Mouse (Mus musculus) naive thymus-derived CD4-positive, alpha-beta T cell, adult 2 months (primary cell): ENCODE measurements at regions not wholly inside any gene's neighbourhood (a gene's known extent, or its start where the extent isn't known, plus 50 kb on each side); places are given as distances from the start of the nearest gene placed in this dataset.

Experiments used
- DNase-seq: peaks from one replicate; pipeline ENCODE4 v3.0.0-alpha.2; 2011; ENCODE audit warnings: low read depth

GRCm38 (mm10) chr12:15741219-15741618 lies 75.5 kb downstream of the Trib2 start:
- no peak for DNase-seq

GRCm38 (mm10) chr12:15738989-15739388 lies 77.7 kb downstream of the Trib2 start:
- DNase-seq, result no peak

GRCm38 (mm10) chr12:15731261-15731660 lies 85.5 kb downstream of the Trib2 start:
- DNase-seq, result no peak

- DNase-seq, result no peak
These were observed 87.0 kb downstream of the Trib2 start for GRCm38 (mm10) chr12:15729696-15730095.

- DNase-seq, result no peak
These were observed 93.2 kb downstream of the Trib2 start for GRCm38 (mm10) chr12:15723529-15723928.

GRCm38 (mm10) chr12:15722161-15722560 lies 94.6 kb downstream of the Trib2 start:
- no peak for DNase-seq

GRCm38 (mm10) chr12:15720171-15720570 lies 96.6 kb downstream of the Trib2 start:
- no peak for DNase-seq

GRCm38 (mm10) chr12:15718827-15719226 lies 97.9 kb downstream of the Trib2 start:
- DNase-seq, result no peak

- DNase-seq, result no peak
These were observed 98.7 kb downstream of the Trib2 start for GRCm38 (mm10) chr12:15717989-15718388.

GRCm38 (mm10) chr12:15717342-15717741 lies 99.4 kb downstream of the Trib2 start:
- no peak for DNase-seq

GRCm38 (mm10) chr12:15713623-15714022 lies 103.1 kb downstream of the Trib2 start:
- DNase-seq, result no peak

GRCm38 (mm10) chr12:15707570-15708095 lies 109.1 kb downstream of the Trib2 start:
- DNase-seq, result no peak

- DNase-seq, result no peak
These were observed 112.3 kb downstream of the Trib2 start for GRCm38 (mm10) chr12:15704412-15704811.

- no peak for DNase-seq
These were observed 114.6 kb downstream of the Trib2 start for GRCm38 (mm10) chr12:15702137-15702536.

- no peak for DNase-seq
These were observed 117.9 kb downstream of the Trib2 start for GRCm38 (mm10) chr12:15698829-15699228.

GRCm38 (mm10) chr12:15698042-15698771 lies 118.5 kb downstream of the Trib2 start:
- DNase-seq, result no peak

- DNase-seq, result no peak
These were observed 128.4 kb downstream of the Trib2 start for GRCm38 (mm10) chr12:15688342-15688741.

- no peak for DNase-seq
These were observed 132.4 kb downstream of the Trib2 start for GRCm38 (mm10) chr12:15684311-15684710.

- no peak for DNase-seq
These were observed 134.9 kb downstream of the Trib2 start for GRCm38 (mm10) chr12:15681678-15682355.

GRCm38 (mm10) chr12:15676127-15676526 lies 140.6 kb downstream of the Trib2 start:
- no peak for DNase-seq

- no peak for DNase-seq
These were observed 157.0 kb downstream of the Trib2 start for GRCm38 (mm10) chr12:15659755-15660154.

GRCm38 (mm10) chr12:15659332-15659731 lies 157.4 kb downstream of the Trib2 start:
- no peak for DNase-seq

- no peak for DNase-seq
These were observed 158.9 kb downstream of the Trib2 start for GRCm38 (mm10) chr12:15657748-15658251.
